Mouse (Mus musculus) gastrocnemius, adult 18-20 months (tissue): ENCODE measurements around the gene Gramd1b. TPM values are rescaled to one million over a fixed set of nuclear protein-coding genes. Genes with fewer than 3 reads are reported as not detected.
"Not testable (repeated sequence)": the region's sequence is repeated elsewhere in the genome, so short reads cannot be mapped to it uniquely, and the experiment has no call there.

Experiments
- DNase-seq: peaks from one replicate; pipeline ENCODE4 v3.0.0; 2021; ENCODE audit warnings: low spot score
- total RNA-seq, 2 experiments: library from RNA; stranded (reverse); gene quantifications; 2 replicates each; pipeline ENCODE4 v1.2.3; 2021

Gramd1b gene
- total RNA-seq, 2 experiments from 2014 or later: 7.5 to 7.9 TPM

GRCm38 (mm10) chr9:40519294-40519693 is 11.9 kb downstream of the Gramd1b start:
- DNase-seq: no peak

DNA sequence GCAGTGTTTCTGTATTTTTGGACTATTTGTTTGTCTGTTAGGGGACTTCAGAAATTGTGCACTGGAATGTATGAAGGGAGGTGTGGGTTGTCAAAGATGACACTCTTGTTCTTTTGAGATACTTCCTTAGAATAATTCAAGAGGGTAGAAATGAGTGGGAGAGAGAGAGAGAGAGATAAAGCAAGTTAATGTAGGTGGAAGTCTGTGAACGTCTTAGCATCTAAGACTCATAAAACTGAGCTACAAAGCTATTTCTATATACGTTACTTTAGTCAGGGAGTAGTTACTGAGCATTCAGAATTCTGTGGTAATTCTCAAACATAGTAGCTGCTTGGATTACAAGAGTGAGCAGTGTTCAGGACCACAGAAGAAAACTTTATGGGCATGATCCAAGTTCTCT is 19.2 kb downstream of the Gramd1b start:
- DNase-seq: no peak

GRCm38 (mm10) chr9:40509479-40509878 is 21.7 kb downstream of the Gramd1b start:
- no peak for DNase-seq

DNA sequence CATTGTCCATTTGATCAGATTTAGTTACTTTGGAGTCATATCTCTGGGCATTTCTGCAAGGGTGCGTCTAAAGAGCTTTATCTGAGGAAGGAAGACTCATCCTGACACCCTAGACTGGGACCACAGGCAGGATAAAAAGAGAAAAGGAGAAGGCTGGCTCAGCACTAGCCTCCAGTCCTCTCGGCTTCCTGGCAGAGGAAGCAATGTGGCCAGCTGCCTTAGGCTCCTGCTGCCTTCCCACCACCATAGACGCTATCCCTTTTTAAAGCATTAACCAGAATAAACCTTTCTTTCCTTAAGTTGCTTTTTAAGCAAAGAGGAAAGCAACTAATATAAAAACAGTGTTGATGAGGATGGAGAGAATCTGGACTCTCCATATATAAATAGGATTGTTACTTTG is 24.6 kb downstream of the Gramd1b start:
- DNase-seq: no peak

- DNase-seq: no peak
Measured at GRCm38 (mm10) chr9:40505471-40506312, 25.5 kb downstream of the Gramd1b start.

DNA sequence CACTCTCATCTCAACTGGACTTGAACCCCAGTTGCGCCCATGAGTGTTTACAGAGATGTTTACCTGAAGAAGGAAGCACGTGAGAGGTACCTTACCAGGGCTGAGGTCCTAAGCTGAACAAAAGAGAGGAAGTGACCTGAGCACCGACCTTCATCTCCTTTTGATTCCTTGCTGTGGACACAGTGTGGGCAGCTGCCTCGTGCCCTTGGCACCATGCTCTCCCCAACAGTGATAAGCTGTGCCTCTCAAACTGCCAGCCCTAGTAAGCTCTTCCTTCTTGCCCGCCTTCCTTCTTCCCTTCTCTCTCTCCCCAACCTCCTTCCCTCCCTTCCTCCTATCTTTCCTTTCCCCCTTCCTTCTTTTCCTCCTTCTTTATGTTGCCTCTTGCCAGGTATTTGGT is 26.3 kb downstream of the Gramd1b start:
- DNase-seq: no peak

GRCm38 (mm10) chr9:40500691-40501090 is 30.5 kb downstream of the Gramd1b start:
- no peak for DNase-seq

GRCm38 (mm10) chr9:40482351-40483084 is 48.7 kb downstream of the Gramd1b start:
- DNase-seq: not testable (repeated sequence)

DNA sequence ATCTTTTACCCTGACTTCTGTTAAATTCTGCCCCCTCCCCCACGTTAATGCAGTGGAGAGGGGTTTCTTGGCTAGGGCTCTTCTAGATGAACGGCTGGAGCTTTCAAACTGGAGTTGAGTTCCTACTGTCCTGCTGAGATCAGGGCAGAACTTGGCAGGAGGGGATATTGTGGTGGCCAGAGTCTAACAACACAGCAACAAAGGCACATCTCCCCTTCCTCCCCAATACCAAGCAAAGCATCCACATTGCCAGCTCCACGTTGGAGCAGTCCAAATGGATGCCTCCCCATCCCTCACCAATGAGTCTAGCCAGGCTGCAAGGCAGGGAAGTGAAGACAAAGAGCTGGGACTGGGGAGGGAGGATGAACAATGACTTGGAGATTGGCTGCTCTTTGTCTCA is 49.9 kb downstream of the Gramd1b start:
- DNase-seq: no peak

DNA sequence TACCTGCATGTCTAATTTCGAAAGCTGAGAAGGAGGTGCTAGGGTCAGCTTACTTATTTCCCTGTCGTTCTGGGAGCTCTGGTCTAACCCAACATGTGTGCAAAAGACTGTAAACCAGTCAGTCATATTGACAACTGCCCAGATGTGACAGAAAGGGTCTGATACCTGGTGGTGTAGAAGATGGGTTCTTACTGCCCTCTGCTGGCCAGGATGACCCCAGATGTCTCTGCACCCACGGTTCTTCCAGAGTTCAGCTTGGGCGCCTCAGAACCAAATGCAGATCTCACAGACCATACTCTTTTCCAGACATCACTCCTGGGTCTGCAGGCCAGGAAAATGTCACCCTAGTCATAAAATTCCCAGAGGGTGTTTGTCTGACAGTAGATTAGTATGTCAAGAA is 51.9 kb downstream of the Gramd1b start:
- DNase-seq: peak; percentile 49

GRCm38 (mm10) chr9:40478146-40478900 is 52.9 kb downstream of the Gramd1b start:
- no peak for DNase-seq

- DNase-seq: no peak
Measured at GRCm38 (mm10) chr9:40477611-40478010, 53.6 kb downstream of the Gramd1b start.

DNA sequence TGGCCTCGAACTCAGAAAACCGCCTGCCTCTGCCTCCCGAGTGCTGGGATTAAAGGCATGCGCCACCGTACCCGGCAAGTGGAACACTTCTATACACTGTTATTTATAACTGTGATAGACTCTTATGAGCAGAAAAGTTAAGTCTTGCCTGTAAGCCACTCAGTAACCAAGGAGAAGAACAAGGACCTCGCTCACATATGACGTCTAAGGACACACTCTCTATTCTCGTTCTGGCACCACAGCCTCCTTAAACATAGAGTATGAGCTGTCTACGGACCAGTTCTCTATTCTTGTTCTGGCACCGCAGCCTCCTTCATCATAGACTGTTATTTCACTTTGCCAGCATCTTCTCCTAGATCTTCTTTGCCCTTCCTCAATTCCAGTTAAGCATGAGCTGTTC is 55.1 kb downstream of the Gramd1b start:
- DNase-seq: no peak

- DNase-seq: no peak
Measured at GRCm38 (mm10) chr9:40472961-40473510, 58.1 kb downstream of the Gramd1b start.

GRCm38 (mm10) chr9:40469403-40470137 is 61.6 kb downstream of the Gramd1b start:
- DNase-seq: no peak

DNA sequence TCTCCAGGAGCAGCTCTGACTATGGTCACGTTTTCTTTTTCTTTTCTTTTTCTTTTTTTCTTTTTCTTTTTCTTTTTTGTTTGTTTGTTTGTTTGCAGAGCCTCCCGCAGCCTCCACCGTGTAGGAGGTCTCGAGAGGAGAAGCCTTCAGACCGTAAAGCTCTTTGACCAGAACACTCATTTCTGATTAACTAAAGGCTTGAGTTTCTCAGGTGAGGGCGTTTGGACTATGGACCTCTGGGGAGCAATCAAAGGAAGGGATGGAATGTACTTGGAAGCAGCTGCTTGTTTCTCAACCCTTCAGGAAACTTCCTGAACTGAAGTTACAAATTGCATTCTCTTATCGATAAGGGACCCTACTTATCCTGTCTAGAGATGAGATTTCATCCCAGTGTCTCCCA is 64.4 kb downstream of the Gramd1b start:
- DNase-seq: no peak

- DNase-seq: no peak
Measured at GRCm38 (mm10) chr9:40465596-40465995, 65.6 kb downstream of the Gramd1b start.

GRCm38 (mm10) chr9:40462401-40462800 is 68.8 kb downstream of the Gramd1b start:
- DNase-seq: no peak

DNA sequence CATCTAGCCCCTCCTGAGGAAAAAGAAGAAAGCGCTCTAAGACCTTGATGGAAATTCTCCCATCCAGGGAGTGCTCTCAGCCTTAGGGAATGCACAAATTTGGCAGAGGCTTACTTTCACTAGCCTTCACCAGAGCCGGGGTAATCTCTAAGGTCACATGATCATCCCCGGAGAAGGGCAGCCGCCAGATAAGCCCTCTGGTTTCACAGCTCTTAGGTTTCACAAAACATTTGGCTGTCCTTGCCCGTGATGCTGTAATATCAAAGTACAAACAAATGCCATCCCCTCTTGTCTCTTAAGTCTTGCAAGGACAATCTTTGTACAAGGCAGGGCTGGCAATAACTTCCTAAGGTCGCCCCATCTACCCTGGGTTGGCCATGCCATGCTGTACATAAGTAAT is 70.4 kb downstream of the Gramd1b start:
- DNase-seq: peak; percentile 4

- DNase-seq: no peak
Measured at GRCm38 (mm10) chr9:40459304-40460280, 71.6 kb downstream of the Gramd1b start.
